Mouse (Mus musculus): ENCODE results near the gene Dlgap4. TPM values are rescaled to one million over a fixed set of nuclear protein-coding genes. Genes with fewer than 3 reads are reported as not detected.

The Dlgap4 gene
- polyA plus RNA-seq, 1 experiment from 2014 or later: 197 TPM

GRCm38 (mm10) chr2:156722071-156722575 is 108.6 kb downstream of the Dlgap4 start:
- Histone ChIP-seq H3K9me3 (no peaks in the 10 kb centered on the region), H3K36me3 (peaks cover 7% of the 10 kb centered on the region; the same call in 1 of the 2 replicates), H3K27ac (peak overlapping the region; percentile 99), H3K4me1 (replicated peaks) (peaks cover 86% of the 10 kb centered on the region), H3K4me3 (peak overlapping the region; percentile 91), H3K27me3 (ENCODE audit: insufficient read depth, poor library complexity, severe bottlenecking) (no peaks in the 10 kb centered on the region)
- peak; percentile 64 for DNase-seq (ENCODE audit: low spot score)
- WGBS: under 1% methylated on average over 15 of the region's 15 CpGs

- H3K27ac ChIP-seq: peak overlapping the region; percentile 99
- no peaks in the 10 kb centered on the region for H3K27me3 ChIP-seq (ENCODE audit: insufficient read depth, poor library complexity, severe bottlenecking)
- no peaks in the 10 kb centered on the region for H3K9me3 ChIP-seq
- H3K36me3 ChIP-seq: peaks cover 7% of the 10 kb centered on the region; the same call in 1 of the 2 replicates
- H3K4me3 ChIP-seq: peak overlapping the region; percentile 91
- WGBS: 57% methylated on average over 5 of the region's 5 CpGs
- DNase-seq (ENCODE audit: low spot score): no peak
- peaks cover 83% of the 10 kb centered on the region for H3K4me1 ChIP-seq (replicated peaks)
Observed at GRCm38 (mm10) chr2:156722752-156723151, 109.2 kb downstream of the Dlgap4 start.

GRCm38 (mm10) chr2:156723899-156724523 is 110.5 kb downstream of the Dlgap4 start:
- H3K36me3 ChIP-seq: peaks cover 18% of the 10 kb centered on the region
- no peaks in the 10 kb centered on the region for H3K27me3 ChIP-seq (ENCODE audit: insufficient read depth, poor library complexity, severe bottlenecking)
- DNase-seq (ENCODE audit: low spot score): no peak
- H3K4me3 ChIP-seq: no peak overlapping the region
- no peaks in the 10 kb centered on the region for H3K9me3 ChIP-seq
- peaks cover 74% of the 10 kb centered on the region for H3K4me1 ChIP-seq (replicated peaks)
- 67% methylated on average over 1 of the region's 1 CpGs for WGBS
- H3K27ac ChIP-seq: no peak overlapping the region

GRCm38 (mm10) chr2:156724871-156725270 is 111.4 kb downstream of the Dlgap4 start:
- no peak overlapping the region for H3K4me3 ChIP-seq
- 85% methylated on average over 4 of the region's 4 CpGs for WGBS
- H3K9me3 ChIP-seq: no peaks in the 10 kb centered on the region
- H3K27ac ChIP-seq: peak overlapping the region; percentile 40; the same call in 1 of the 2 replicates
- peaks cover 18% of the 10 kb centered on the region for H3K36me3 ChIP-seq
- peaks cover 76% of the 10 kb centered on the region for H3K4me1 ChIP-seq (replicated peaks)
- H3K27me3 ChIP-seq (ENCODE audit: insufficient read depth, poor library complexity, severe bottlenecking): no peaks in the 10 kb centered on the region
- DNase-seq (ENCODE audit: low spot score): no peak

GRCm38 (mm10) chr2:156726344-156726743 is 112.8 kb downstream of the Dlgap4 start:
- DNase-seq (ENCODE audit: low spot score): no peak
- H3K36me3 ChIP-seq: peaks cover 27% of the 10 kb centered on the region
- H3K27me3 ChIP-seq (ENCODE audit: insufficient read depth, poor library complexity, severe bottlenecking): no peaks in the 10 kb centered on the region
- H3K4me3 ChIP-seq: peak overlapping the region; percentile 14; the same call in 1 of the 2 replicates
- WGBS: 33% methylated on average over 7 of the region's 7 CpGs
- H3K9me3 ChIP-seq: no peaks in the 10 kb centered on the region
- H3K27ac ChIP-seq: peak overlapping the region; percentile 57
- peaks cover 79% of the 10 kb centered on the region for H3K4me1 ChIP-seq (replicated peaks)

GRCm38 (mm10) chr2:156726878-156727277 is 113.4 kb downstream of the Dlgap4 start:
- Histone ChIP-seq H3K27ac (peak overlapping the region; percentile 57; the same call in 1 of the 2 replicates), H3K4me1 (replicated peaks) (peaks cover 79% of the 10 kb centered on the region), H3K36me3 (peaks cover 32% of the 10 kb centered on the region), H3K9me3 (no peaks in the 10 kb centered on the region), H3K4me3 (no peak overlapping the region), H3K27me3 (ENCODE audit: insufficient read depth, poor library complexity, severe bottlenecking) (no peaks in the 10 kb centered on the region)
- DNase-seq (ENCODE audit: low spot score): no peak
- 69% methylated on average over 3 of the region's 3 CpGs for WGBS

GRCm38 (mm10) chr2:156729537-156730469 is 116.3 kb downstream of the Dlgap4 start:
- H3K27me3 ChIP-seq (ENCODE audit: insufficient read depth, poor library complexity, severe bottlenecking): no peaks in the 10 kb centered on the region
- H3K9me3 ChIP-seq: no peaks in the 10 kb centered on the region
- H3K27ac ChIP-seq: peak overlapping the region; percentile 75
- whole genome bisulfite sequencing: 63% methylated on average over 9 of the region's 10 CpGs
- DNase-seq (ENCODE audit: low spot score): no peak
- H3K36me3 ChIP-seq: peaks cover 37% of the 10 kb centered on the region
- peaks cover 73% of the 10 kb centered on the region for H3K4me1 ChIP-seq (replicated peaks)
- H3K4me3 ChIP-seq: no peak overlapping the region; the same call in 1 of the 2 replicates

- 86% methylated on average over 12 of the region's 12 CpGs for whole genome bisulfite sequencing
- peaks cover 73% of the 10 kb centered on the region for H3K4me1 ChIP-seq (replicated peaks)
- H3K36me3 ChIP-seq: peaks cover 37% of the 10 kb centered on the region
- DNase-seq (ENCODE audit: low spot score): no peak
- H3K4me3 ChIP-seq: peak overlapping the region; percentile 6; the same call in 1 of the 2 replicates
- H3K27me3 ChIP-seq (ENCODE audit: insufficient read depth, poor library complexity, severe bottlenecking): no peaks in the 10 kb centered on the region
- H3K9me3 ChIP-seq: no peaks in the 10 kb centered on the region
- H3K27ac ChIP-seq: peak overlapping the region; percentile 75
Observed at GRCm38 (mm10) chr2:156730501-156730921, 117.0 kb downstream of the Dlgap4 start.

GRCm38 (mm10) chr2:156731592-156731991 is 118.1 kb downstream of the Dlgap4 start:
- H3K27me3 ChIP-seq (ENCODE audit: insufficient read depth, poor library complexity, severe bottlenecking): no peaks in the 10 kb centered on the region
- H3K27ac ChIP-seq: no peak overlapping the region
- H3K9me3 ChIP-seq: no peaks in the 10 kb centered on the region
- H3K4me1 ChIP-seq (replicated peaks): peaks cover 73% of the 10 kb centered on the region
- H3K36me3 ChIP-seq: peaks cover 37% of the 10 kb centered on the region
- DNase-seq (ENCODE audit: low spot score): no peak
- no peak overlapping the region for H3K4me3 ChIP-seq

GRCm38 (mm10) chr2:156732109-156732508 is 118.6 kb downstream of the Dlgap4 start:
- peaks cover 73% of the 10 kb centered on the region for H3K4me1 ChIP-seq (replicated peaks)

GRCm38 (mm10) chr2:156735761-156736335 is 122.3 kb downstream of the Dlgap4 start:
- Histone ChIP-seq H3K4me1 (replicated peaks) (peaks cover 59% of the 10 kb centered on the region), H3K4me3 (no peak overlapping the region), H3K27ac (no peak overlapping the region), H3K36me3 (peaks cover 35% of the 10 kb centered on the region), H3K27me3 (ENCODE audit: insufficient read depth, poor library complexity, severe bottlenecking) (no peaks in the 10 kb centered on the region), H3K9me3 (no peaks in the 10 kb centered on the region)
- peak; percentile 26 for DNase-seq (ENCODE audit: low spot score)
- 79% methylated on average over 3 of the region's 3 CpGs for WGBS

More at GRCm38 (mm10) chr2:156732109-156732508, 118.6 kb downstream of the Dlgap4 start:
- 80% methylated on average over 6 of the region's 6 CpGs for WGBS
- Histone ChIP-seq H3K36me3 (peaks cover 37% of the 10 kb centered on the region), H3K4me3 (no peak overlapping the region), H3K9me3 (no peaks in the 10 kb centered on the region), H3K27ac (no peak overlapping the region), H3K27me3 (ENCODE audit: insufficient read depth, poor library complexity, severe bottlenecking) (no peaks in the 10 kb centered on the region)
- no peak for DNase-seq (ENCODE audit: low spot score)

GRCm38 (mm10) chr2:156736846-156737245 is 123.3 kb downstream of the Dlgap4 start:
- H3K4me1 ChIP-seq (replicated peaks): peaks cover 64% of the 10 kb centered on the region
- H3K4me3 ChIP-seq: no peak overlapping the region
- 50% methylated on average over 7 of the region's 7 CpGs for WGBS
- no peak for DNase-seq (ENCODE audit: low spot score)
- peak overlapping the region; percentile 31; the same call in 1 of the 2 replicates for H3K27ac ChIP-seq
- H3K36me3 ChIP-seq: peaks cover 27% of the 10 kb centered on the region
- H3K9me3 ChIP-seq: no peaks in the 10 kb centered on the region
- H3K27me3 ChIP-seq (ENCODE audit: insufficient read depth, poor library complexity, severe bottlenecking): no peaks in the 10 kb centered on the region
